Mouse (Mus musculus): ENCODE data around the gene Helz. TPM values are rescaled to one million over a fixed set of nuclear protein-coding genes. Genes with fewer than 3 reads are reported as not detected.

The Helz gene
- polyA plus RNA-seq, 1 experiment from 2014 or later, result 17.3 TPM

DNA sequence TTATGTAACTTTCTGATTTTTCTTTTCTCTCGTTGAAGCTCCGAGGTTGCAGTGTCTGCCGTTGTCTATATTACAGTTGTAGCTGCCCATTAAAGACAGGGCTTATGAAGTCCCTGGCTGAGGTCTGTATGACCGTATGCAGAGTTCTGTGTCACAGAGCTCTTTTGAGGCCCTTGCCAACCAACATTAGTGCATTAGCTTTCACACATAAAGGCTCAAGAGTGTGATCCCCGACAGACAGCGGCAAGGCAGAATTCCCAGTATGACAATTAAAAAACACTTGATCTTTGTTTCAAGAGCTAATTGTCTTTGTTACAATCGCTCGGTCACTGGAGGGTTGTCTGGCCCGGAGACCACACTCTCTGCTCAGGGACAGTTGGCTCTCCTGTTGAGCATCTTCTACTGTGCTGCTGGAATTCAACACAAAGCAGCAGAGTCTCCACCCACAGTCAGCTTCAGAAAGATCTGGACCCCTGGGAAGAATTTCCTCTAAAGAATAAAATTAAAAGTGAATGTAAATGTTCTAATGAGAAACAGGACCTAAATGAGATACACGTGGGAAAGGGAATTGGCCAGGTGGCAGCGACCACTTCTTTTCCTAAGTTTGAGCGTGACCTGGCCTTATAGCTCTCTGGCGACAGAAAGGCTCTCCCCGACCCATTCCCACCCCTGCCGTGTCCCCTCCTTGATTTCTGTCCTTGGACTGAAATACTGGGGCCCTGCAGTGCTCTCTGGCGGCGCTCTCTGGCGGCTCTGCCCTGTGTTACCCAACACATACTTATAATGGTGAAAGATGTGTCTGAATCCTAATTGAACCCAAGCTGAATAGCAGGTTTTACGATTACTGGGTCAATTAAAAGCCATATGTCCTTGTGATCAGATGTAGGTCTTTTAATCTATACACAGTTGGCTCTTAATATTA lies 136.1 kb downstream of the Helz start:
- Histone ChIP-seq H3K4me3 (replicated peaks) (no peak overlapping the region), H3K4me1 (no peaks in the 10 kb centered on the region), H3K27ac (no peak overlapping the region), H3K36me3 (peaks cover 16% of the 10 kb centered on the region; the same call in 1 of the 2 replicates), H3K27me3 (replicated peaks) (no peaks in the 10 kb centered on the region), H3K4me2 (no peak overlapping the region), H3K9ac (no peak overlapping the region), H3K9me3 (no peaks in the 10 kb centered on the region)
- ATAC-seq (ENCODE audit: insufficient read depth, low FRiP score, low read depth), result no peak
- WGBS, result 80% methylated on average over 19 of the region's 19 CpGs

DNA sequence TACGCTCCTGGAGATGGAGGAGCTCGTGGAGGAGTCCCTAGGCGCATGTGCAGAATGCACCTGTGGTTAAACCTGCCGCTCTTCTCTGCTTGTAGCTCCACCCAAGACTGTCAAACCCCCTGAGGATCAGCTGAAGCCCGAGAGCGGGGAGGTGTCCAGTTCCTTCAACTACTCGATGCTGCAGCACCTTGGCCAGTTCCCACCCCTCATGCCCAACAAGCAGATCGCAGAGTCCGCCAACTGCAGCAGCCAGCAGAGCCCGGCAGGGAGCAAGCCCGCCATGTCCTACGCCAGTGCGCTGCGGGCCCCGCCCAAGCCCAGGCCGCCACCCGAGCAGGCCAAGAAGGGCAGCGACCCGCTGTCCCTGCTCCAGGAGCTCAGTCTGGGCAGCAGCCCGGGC lies 138.6 kb downstream of the Helz start:
- no peak overlapping the region for H3K4me3 ChIP-seq (replicated peaks)
- H3K9me3 ChIP-seq, result no peaks in the 10 kb centered on the region
- no peak overlapping the region for H3K9ac ChIP-seq
- H3K36me3 ChIP-seq, result peaks cover 16% of the 10 kb centered on the region; the same call in 1 of the 2 replicates
- ATAC-seq (ENCODE audit: insufficient read depth, low FRiP score, low read depth), result no peak
- H3K4me1 ChIP-seq, result no peaks in the 10 kb centered on the region
- no peak overlapping the region for H3K4me2 ChIP-seq
- H3K27me3 ChIP-seq (replicated peaks), result no peaks in the 10 kb centered on the region
- WGBS, result 85% methylated on average over 20 of the region's 20 CpGs
- H3K27ac ChIP-seq, result no peak overlapping the region

DNA sequence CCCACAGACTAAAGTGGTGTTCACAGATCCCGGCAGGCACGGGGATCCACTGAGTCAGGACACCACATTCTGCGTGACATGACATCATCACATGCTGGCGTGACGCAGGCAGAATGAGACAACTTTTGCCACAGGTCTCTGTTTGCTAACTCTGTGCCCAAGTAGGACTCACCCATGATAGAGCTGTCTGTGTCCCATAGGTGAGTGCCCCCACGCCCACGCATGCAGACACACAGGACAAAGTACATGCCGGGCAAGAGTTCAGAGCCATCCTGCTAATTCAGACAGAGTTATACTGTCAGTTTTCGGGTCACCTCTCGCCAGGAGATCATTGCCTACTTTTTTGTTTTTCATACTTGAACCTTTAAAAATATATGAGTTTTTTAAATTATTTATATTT lies 140.8 kb downstream of the Helz start:
- Histone ChIP-seq H3K27ac (no peak overlapping the region), H3K36me3 (peaks cover 16% of the 10 kb centered on the region; the same call in 1 of the 2 replicates), H3K4me3 (replicated peaks) (no peak overlapping the region), H3K4me2 (no peak overlapping the region), H3K27me3 (replicated peaks) (no peaks in the 10 kb centered on the region), H3K4me1 (no peaks in the 10 kb centered on the region), H3K9ac (no peak overlapping the region), H3K9me3 (no peaks in the 10 kb centered on the region)
- ATAC-seq (ENCODE audit: insufficient read depth, low FRiP score, low read depth), result no peak
- WGBS, result 93% methylated on average over 10 of the region's 10 CpGs

DNA sequence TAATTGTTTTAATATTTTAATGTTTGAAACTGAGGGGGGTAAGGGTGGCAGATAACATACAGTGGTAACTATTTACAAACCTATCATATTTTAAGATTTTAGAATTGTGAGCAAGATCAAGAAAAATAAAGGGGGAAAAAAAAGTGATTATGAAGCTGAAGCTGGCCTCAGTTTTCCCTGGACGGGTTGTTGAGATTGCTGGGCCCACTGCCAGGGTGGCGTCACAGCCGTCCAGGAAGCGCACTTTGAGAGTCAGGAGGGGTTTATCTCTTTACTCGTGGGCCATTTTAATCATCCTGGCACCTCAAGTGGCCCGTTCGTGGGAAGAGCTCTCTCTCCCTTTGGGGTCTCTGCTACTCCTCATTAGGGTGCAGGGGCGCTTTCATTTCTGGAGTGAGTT lies 143.8 kb downstream of the Helz start:
- H3K4me1 ChIP-seq, result no peaks in the 10 kb centered on the region
- no peaks in the 10 kb centered on the region for H3K27me3 ChIP-seq (replicated peaks)
- WGBS, result 60% methylated on average over 8 of the region's 8 CpGs
- H3K4me3 ChIP-seq (replicated peaks), result no peak overlapping the region
- ATAC-seq (ENCODE audit: insufficient read depth, low FRiP score, low read depth), result no peak
- H3K27ac ChIP-seq, result no peak overlapping the region
- no peak overlapping the region for H3K9ac ChIP-seq
- no peak overlapping the region for H3K4me2 ChIP-seq
- no peaks in the 10 kb centered on the region for H3K9me3 ChIP-seq
- peaks cover 6% of the 10 kb centered on the region; the same call in 1 of the 2 replicates for H3K36me3 ChIP-seq

DNA sequence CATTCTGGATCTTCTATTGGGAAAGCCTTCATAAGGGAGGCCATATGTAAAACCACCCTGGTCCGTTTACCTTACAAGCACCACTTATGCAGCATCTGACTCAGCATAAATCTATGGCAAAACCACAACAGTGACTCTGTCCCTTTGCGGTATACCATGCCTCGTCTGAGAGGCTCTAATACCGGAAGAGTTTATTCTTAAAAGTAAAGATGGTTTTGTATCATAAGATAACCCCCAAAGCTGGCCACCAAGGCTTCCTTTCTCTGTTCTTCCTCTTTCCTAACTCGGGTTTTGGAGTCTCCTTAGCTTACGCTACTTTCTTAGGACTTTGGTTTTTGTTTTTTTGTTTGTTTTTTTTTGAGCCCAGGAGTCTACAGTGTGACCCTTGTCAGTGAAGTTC lies 145.6 kb downstream of the Helz start:
- no peak for ATAC-seq (ENCODE audit: insufficient read depth, low FRiP score, low read depth)
- H3K9me3 ChIP-seq, result no peaks in the 10 kb centered on the region
- H3K27ac ChIP-seq, result no peak overlapping the region
- H3K4me3 ChIP-seq (replicated peaks), result no peak overlapping the region
- H3K4me1 ChIP-seq, result no peaks in the 10 kb centered on the region
- H3K4me2 ChIP-seq, result no peak overlapping the region
- 71% methylated on average over 6 of the region's 6 CpGs for WGBS
- H3K36me3 ChIP-seq, result no peaks in the 10 kb centered on the region
- H3K27me3 ChIP-seq (replicated peaks), result no peaks in the 10 kb centered on the region
- H3K9ac ChIP-seq, result no peak overlapping the region

DNA sequence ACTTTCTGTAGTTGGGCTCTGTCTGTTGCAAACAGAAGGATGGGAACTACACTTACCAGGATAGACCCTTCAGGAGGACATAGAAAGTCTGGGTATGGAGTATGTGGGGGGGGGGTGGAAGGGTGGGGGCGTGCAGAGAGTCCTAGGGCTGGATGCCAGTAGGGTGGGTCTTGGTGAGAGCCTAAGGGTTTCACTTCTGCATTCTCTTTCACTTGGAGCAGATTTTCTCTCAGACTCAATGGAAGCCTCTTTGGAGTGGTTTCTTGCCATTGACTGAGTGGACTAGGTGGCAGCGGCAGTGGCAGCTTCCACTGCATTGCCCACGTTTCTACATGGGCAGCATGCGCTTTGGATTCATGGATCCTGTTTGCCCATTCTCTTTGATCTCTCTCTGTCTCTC lies 152.2 kb downstream of the Helz start:
- no peak for ATAC-seq (ENCODE audit: insufficient read depth, low FRiP score, low read depth)
- WGBS, result 83% methylated on average over 4 of the region's 4 CpGs
- H3K36me3 ChIP-seq, result no peaks in the 10 kb centered on the region
- H3K27ac ChIP-seq, result no peak overlapping the region
- H3K27me3 ChIP-seq (replicated peaks), result no peaks in the 10 kb centered on the region
- no peak overlapping the region for H3K9ac ChIP-seq
- no peak overlapping the region for H3K4me2 ChIP-seq
- H3K9me3 ChIP-seq, result no peaks in the 10 kb centered on the region
- no peaks in the 10 kb centered on the region for H3K4me1 ChIP-seq
- no peak overlapping the region for H3K4me3 ChIP-seq (replicated peaks)

DNA sequence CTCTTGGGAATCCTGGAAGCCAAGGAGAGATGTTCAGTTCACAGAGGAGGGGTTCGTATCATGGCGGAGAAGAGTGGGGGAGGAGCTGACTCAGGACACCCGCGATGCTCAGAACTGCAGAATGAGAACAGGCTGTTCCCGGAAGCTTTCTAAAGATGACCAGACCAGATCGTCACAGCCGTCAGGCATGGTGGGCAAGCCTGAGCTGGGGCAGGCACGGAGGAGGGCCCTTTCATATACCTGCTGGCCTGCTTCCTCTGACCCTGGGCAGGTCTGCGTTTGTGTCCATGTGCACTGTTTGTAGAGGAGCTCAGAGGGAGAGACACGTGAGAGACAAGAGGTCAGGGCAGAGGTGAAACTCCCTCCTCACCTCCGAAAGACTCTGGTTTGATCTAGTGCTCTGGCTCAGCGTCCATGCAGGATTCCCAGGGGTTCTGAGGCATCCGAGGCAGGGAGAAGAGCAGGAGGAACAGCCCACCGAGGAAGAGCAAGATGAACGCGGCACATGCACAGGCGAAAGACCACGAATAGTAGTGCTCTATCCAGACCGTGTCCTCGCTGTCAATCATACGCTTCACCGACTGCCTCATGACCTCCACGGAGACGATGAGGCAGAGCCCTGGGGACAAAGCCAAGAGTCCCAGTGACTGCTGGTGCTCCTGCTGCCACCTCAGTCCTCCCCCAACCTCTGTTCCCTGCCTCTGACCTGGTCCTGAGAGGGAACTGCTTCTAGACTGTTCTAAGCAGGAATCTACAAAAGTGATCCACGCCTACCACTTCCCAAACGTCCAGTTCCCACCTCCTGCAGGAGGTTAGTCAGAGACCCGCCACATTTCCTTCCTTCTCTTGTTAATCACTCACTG lies 155.8 kb downstream of the Helz start:
- ATAC-seq (ENCODE audit: insufficient read depth, low FRiP score, low read depth), result no peak
- H3K9ac ChIP-seq, result no peak overlapping the region
- 48% methylated on average over 27 of the region's 27 CpGs for WGBS

DNA sequence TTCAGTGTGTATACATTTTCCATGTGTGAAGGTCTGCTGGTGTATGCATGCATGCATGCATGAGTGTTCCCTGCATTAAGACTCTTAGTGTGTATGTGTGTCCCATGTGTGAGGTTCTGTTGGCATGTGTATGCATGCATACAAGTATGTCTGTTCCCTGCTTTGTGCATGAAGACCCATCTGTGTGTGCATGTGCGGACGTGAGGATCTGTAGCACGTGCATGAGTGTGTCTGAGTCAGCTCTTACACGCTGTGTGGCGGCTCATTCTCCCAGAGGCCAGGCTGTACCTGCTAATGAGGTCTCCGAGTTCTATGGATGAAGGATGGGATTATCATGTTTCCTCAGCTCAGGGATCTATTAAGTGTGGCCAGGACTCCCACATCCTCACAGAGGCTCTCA lies 157.3 kb downstream of the Helz start:
- Histone ChIP-seq H3K36me3 (no peaks in the 10 kb centered on the region), H3K27me3 (replicated peaks) (no peaks in the 10 kb centered on the region), H3K27ac (no peak overlapping the region), H3K9me3 (no peaks in the 10 kb centered on the region), H3K9ac (no peak overlapping the region), H3K4me3 (replicated peaks) (no peak overlapping the region), H3K4me2 (no peak overlapping the region), H3K4me1 (no peaks in the 10 kb centered on the region)
- 75% methylated on average over 6 of the region's 6 CpGs for WGBS
- ATAC-seq (ENCODE audit: insufficient read depth, low FRiP score, low read depth), result no peak

More for the DNA sequence above, 155.8 kb downstream of the Helz start:
- H3K9me3 ChIP-seq, result no peaks in the 10 kb centered on the region
- H3K36me3 ChIP-seq, result no peaks in the 10 kb centered on the region
- no peak overlapping the region for H3K27ac ChIP-seq
- H3K4me3 ChIP-seq (replicated peaks), result no peak overlapping the region
- no peaks in the 10 kb centered on the region for H3K27me3 ChIP-seq (replicated peaks)
- H3K4me1 ChIP-seq, result no peaks in the 10 kb centered on the region
- no peak overlapping the region for H3K4me2 ChIP-seq

DNA sequence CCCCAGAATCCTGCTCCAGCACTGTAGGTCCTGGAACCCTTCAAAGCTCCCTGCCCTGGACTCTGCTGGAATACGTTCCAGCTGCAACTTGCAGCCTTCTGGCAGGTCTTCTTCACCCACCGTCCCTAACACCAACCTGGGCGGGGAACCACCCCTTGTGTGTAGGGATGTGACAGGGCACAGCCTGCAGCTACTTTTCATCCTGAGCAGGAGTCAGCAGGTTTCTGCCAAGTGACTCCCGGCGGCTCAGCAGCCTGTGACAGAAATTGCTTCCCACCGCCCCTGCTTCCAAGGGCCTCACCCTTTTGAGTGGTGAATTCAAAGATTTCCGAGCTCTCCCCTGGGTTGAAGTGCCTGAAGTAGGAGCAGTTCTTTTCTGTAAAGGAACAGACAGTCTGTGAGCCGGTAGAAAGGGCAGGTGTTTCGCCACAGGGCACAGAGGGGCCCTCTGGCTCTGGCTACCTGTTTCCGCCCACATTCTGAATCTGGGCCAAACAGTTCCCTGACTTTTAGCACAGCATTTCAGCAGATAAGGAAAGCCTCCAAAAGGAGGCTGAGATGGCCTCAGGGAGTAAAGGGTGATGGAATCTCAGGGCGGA lies 157.8 kb downstream of the Helz start:
- WGBS, result 61% methylated on average over 11 of the region's 11 CpGs
- Histone ChIP-seq H3K4me3 (replicated peaks) (no peak overlapping the region), H3K9ac (no peak overlapping the region), H3K27me3 (replicated peaks) (no peaks in the 10 kb centered on the region), H3K36me3 (no peaks in the 10 kb centered on the region), H3K27ac (no peak overlapping the region), H3K9me3 (no peaks in the 10 kb centered on the region), H3K4me1 (no peaks in the 10 kb centered on the region), H3K4me2 (no peak overlapping the region)
- ATAC-seq (ENCODE audit: insufficient read depth, low FRiP score, low read depth), result no peak

DNA sequence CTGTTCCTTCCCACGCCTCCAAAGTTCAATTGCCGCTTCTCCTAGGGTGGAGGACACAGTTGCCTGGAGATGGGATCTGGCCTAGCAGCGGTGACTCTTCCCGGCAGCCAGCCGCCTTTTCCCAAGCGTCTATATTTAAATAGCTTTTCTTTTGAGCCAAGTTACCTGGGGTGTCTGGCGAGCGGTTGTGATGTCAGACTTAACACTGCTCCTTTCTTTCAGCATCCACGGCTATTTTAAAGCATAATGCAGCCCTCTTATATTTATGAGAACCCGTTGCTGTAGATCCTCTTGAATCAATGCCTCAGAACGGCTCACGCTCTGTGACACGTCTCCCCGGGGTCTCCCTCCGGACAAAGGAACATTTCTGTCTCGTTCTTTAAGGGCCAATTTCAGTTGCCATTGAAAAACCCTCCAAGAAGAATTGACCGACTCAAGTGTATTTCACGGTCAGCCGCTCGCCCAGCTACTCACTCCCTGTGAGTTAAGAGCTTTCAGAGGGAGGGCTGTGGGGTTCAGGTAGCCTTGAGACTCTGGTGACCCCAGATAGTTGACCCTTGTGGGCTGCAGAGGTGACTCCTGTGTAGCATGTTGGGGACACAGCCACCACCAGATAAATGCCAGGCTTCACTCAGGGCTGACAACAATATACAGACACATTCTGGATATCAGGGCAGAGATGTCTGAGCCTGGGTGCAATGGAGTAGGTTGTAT lies 160.3 kb downstream of the Helz start:
- H3K9ac ChIP-seq, result no peak overlapping the region
- no peak overlapping the region for H3K4me3 ChIP-seq (replicated peaks)
- WGBS, result 76% methylated on average over 20 of the region's 20 CpGs
- H3K4me2 ChIP-seq, result no peak overlapping the region
- ATAC-seq (ENCODE audit: insufficient read depth, low FRiP score, low read depth), result no peak
- no peaks in the 10 kb centered on the region for H3K4me1 ChIP-seq
- H3K27ac ChIP-seq, result no peak overlapping the region
- H3K36me3 ChIP-seq, result no peaks in the 10 kb centered on the region
- no peaks in the 10 kb centered on the region for H3K27me3 ChIP-seq (replicated peaks)
- no peaks in the 10 kb centered on the region for H3K9me3 ChIP-seq

DNA sequence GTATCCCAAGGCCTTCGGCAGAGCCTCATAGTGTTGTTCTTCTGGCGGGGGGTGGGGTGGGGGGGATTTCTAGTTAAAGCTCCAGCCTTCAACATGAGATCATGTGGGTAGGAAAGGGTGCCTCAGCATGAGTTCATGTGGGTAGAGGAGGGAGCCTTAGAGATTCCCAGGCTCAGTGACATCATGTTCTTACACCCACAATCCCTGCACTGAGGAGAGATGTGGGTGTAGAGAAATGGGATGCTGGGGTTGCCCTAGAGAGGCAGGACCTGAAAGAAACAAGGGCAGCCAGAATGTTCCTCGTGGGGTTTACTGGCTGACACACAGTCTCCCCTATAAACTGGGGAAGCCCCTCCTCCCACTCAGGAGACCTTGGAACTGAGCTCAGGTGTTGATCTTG lies 162.6 kb downstream of the Helz start:
- Histone ChIP-seq H3K9me3 (no peaks in the 10 kb centered on the region), H3K4me2 (no peak overlapping the region), H3K9ac (no peak overlapping the region), H3K4me1 (no peaks in the 10 kb centered on the region), H3K36me3 (no peaks in the 10 kb centered on the region), H3K27me3 (replicated peaks) (no peaks in the 10 kb centered on the region), H3K4me3 (replicated peaks) (no peak overlapping the region), H3K27ac (no peak overlapping the region)
- WGBS, result 52% methylated on average over 3 of the region's 3 CpGs
- ATAC-seq (ENCODE audit: insufficient read depth, low FRiP score, low read depth), result no peak
